Mouse (Mus musculus) lung, embryonic 15.5 days (tissue): ENCODE data around the gene Theg. TPM values are rescaled to one million over a fixed set of nuclear protein-coding genes. Genes with fewer than 3 reads are reported as not detected.

ENCODE experiments used
- ATAC-seq: fragments of 200-750 bp; cut with Nextera tagmentation; 2 replicates; pipeline ENCODE4 v1.8.0; 2017; ENCODE audit warnings: moderate number of reproducible peaks, borderline replicate concordance; ENCODE audit not compliant: low FRiP score, low TSS enrichment; ENCODE audit errors: extremely low read depth
- H3K27ac ChIP-seq: fragments of 300-500 bp; sonication (generic); 2 replicates; pipeline ENCODE4 v1.5.1; 2015; ENCODE audit warnings: moderate library complexity, mild to moderate bottlenecking, inconsistent platforms
- H3K27me3 ChIP-seq: fragments of 300-500 bp; sonication (generic); 2 replicates; pipeline ENCODE4 v1.6.1; 2015; ENCODE audit warnings: inconsistent platforms
- H3K36me3 ChIP-seq: fragments of 300-500 bp; sonication (generic); 2 replicates; pipeline ENCODE4 v1.6.1; 2015; ENCODE audit warnings: inconsistent platforms
- H3K4me1 ChIP-seq: fragments of 300-500 bp; sonication (generic); 2 replicates; pipeline ENCODE4 v1.6.1; 2015; ENCODE audit warnings: inconsistent platforms
- H3K4me2 ChIP-seq: fragments of 300-500 bp; sonication (generic); 2 replicates; pipeline ENCODE4 v1.6.1; 2015; ENCODE audit warnings: inconsistent platforms, mild to moderate bottlenecking, moderate library complexity
- H3K4me3 ChIP-seq: fragments of 300-500 bp; sonication (generic); 2 replicates; pipeline ENCODE4 v1.5.1; 2015; ENCODE audit warnings: mild to moderate bottlenecking, inconsistent platforms
- H3K9ac ChIP-seq: fragments of 300-500 bp; sonication (generic); 2 replicates; pipeline ENCODE4 v1.6.1; 2015; ENCODE audit warnings: inconsistent platforms
- H3K9me3 ChIP-seq: fragments of 300-500 bp; sonication (generic); 2 replicates; pipeline ENCODE4 v1.6.1; 2016; ENCODE audit warnings: inconsistent platforms
- WGBS: fragments of 180-500 bp; shearing (Covaris S2); methylation state at CpG from one replicate; pipeline ENCODE4 v1.1.7; 2015; 5-methylcytosine and 5-hydroxymethylcytosine counted together
- polyA plus RNA-seq: library from polyadenylated mRNA; unstranded; fragments of >200 nt; fragmentation: Nextera tagmentation; extraction: Ambion mirVana; gene quantifications from 2 replicates; pipeline ENCODE4 v1.2.1, GENCODE M21; 2015

Theg gene
- polyA plus RNA-seq, 1 experiment from 2014 or later: not detected

GRCm38 (mm10) chr10:79612192-79613135, 25.3 kb upstream of the Theg start:
- Histone ChIP-seq H3K36me3 (no peaks in the 10 kb centered on the region), H3K9ac (no peak overlapping the region), H3K9me3 (no peaks in the 10 kb centered on the region), H3K27ac (no peak overlapping the region), H3K4me1 (peaks cover 23% of the 10 kb centered on the region), H3K27me3 (peaks cover 36% of the 10 kb centered on the region), H3K4me2 (peak overlapping the region; percentile 93), H3K4me3 (0 out of 2 replicates have a peak overlapping the region, but pooled peaks have one; percentile 4)
- no peak for ATAC-seq
- WGBS: 8% methylated on average over 48 of the region's 51 CpGs

- H3K27ac ChIP-seq: no peak overlapping the region
- H3K36me3 ChIP-seq: no peaks in the 10 kb centered on the region
- no peaks in the 10 kb centered on the region for H3K9me3 ChIP-seq
- WGBS: 21% methylated on average over 5 of the region's 5 CpGs
- no peak overlapping the region for H3K9ac ChIP-seq
- no peak overlapping the region for H3K4me3 ChIP-seq
- no peak overlapping the region for H3K4me2 ChIP-seq
- peaks cover 36% of the 10 kb centered on the region for H3K27me3 ChIP-seq
- no peak for ATAC-seq
- peaks cover 23% of the 10 kb centered on the region for H3K4me1 ChIP-seq
These were observed 24.2 kb upstream of the Theg start for GRCm38 (mm10) chr10:79611296-79611695.

- Histone ChIP-seq H3K9me3 (no peaks in the 10 kb centered on the region), H3K27me3 (peaks cover 36% of the 10 kb centered on the region), H3K4me3 (no peak overlapping the region), H3K4me1 (peaks cover 23% of the 10 kb centered on the region), H3K36me3 (no peaks in the 10 kb centered on the region), H3K4me2 (no peak overlapping the region), H3K9ac (no peak overlapping the region), H3K27ac (no peak overlapping the region)
- WGBS: 62% methylated on average over 3 of the region's 3 CpGs
- no peak for ATAC-seq
These were observed 22.1 kb upstream of the Theg start for GRCm38 (mm10) chr10:79609276-79609675.

GRCm38 (mm10) chr10:79607892-79608291, 20.8 kb upstream of the Theg start:
- Histone ChIP-seq H3K9me3 (no peaks in the 10 kb centered on the region), H3K4me2 (no peak overlapping the region), H3K9ac (no peak overlapping the region), H3K4me3 (no peak overlapping the region), H3K36me3 (no peaks in the 10 kb centered on the region), H3K27ac (no peak overlapping the region), H3K27me3 (peaks cover 25% of the 10 kb centered on the region), H3K4me1 (peaks cover 12% of the 10 kb centered on the region)
- WGBS: 39% methylated on average over 2 of the region's 2 CpGs
- no peak; the same call in 1 of the 2 replicates for ATAC-seq

- no peak for ATAC-seq
- H3K27ac ChIP-seq: no peak overlapping the region
- H3K36me3 ChIP-seq: no peaks in the 10 kb centered on the region
- H3K4me1 ChIP-seq: no peaks in the 10 kb centered on the region
- no peaks in the 10 kb centered on the region for H3K9me3 ChIP-seq
- 56% methylated on average over 4 of the region's 4 CpGs for WGBS
- H3K4me3 ChIP-seq: no peak overlapping the region
- no peak overlapping the region for H3K9ac ChIP-seq
- peaks cover 12% of the 10 kb centered on the region for H3K27me3 ChIP-seq
- no peak overlapping the region for H3K4me2 ChIP-seq
These were observed 19.4 kb upstream of the Theg start for GRCm38 (mm10) chr10:79606537-79606936.

GRCm38 (mm10) chr10:79597936-79598230, 10.8 kb upstream of the Theg start:
- Histone ChIP-seq H3K9me3 (no peaks in the 10 kb centered on the region), H3K4me3 (no peak overlapping the region), H3K27me3 (peaks cover 22% of the 10 kb centered on the region; the same call in 1 of the 2 replicates), H3K36me3 (no peaks in the 10 kb centered on the region), H3K4me1 (no peaks in the 10 kb centered on the region), H3K9ac (no peak overlapping the region), H3K4me2 (no peak overlapping the region), H3K27ac (no peak overlapping the region)
- ATAC-seq: no peak
- WGBS: 70% methylated on average over 4 of the region's 4 CpGs

DNA sequence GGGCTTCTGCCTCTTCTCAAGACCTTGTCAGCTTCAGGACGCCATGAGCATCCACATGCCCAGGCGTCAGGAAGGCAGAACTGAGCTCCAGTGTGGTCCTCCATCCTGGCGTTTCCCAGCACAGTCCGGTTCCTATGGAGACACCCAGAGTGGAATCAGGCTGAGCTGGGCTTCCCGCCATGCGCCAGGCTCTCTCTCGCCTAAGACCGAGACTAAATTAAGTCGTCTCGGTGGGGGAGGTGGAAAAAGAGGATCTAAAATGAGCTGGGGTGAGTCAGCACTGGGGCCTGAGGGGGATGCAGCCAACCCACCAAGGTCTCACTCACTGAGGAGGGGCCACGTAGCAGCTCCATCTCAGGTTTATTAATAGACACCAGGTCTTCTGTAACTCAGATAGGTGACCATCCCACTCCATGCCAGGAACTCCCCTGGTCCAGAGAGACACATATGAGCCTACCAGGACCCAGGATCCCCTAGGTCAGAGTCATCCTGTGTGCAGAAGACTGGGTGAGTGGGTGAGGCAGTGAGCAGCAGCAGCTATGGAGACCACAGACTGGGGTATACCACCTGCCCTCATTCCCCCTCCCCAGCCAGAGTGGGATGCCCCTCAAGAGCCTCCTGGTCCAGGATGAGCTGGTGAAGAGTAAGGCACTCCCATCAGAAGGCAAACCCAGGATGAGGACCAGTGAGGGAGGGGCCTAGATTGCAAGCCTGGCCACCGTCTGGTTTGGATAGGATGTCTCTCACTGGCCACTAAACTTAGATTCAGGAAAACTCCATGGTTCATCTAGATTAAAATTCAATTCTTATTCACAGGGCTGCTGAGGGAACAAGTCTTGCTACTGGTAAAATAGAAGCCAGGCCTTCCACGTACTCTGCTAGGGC, 10.2 kb upstream of the Theg start:
- Histone ChIP-seq H3K36me3 (no peaks in the 10 kb centered on the region), H3K4me2 (no peak overlapping the region), H3K4me3 (no peak overlapping the region), H3K9me3 (no peaks in the 10 kb centered on the region), H3K27me3 (peaks cover 22% of the 10 kb centered on the region; the same call in 1 of the 2 replicates), H3K4me1 (no peaks in the 10 kb centered on the region), H3K9ac (no peak overlapping the region), H3K27ac (no peak overlapping the region)
- 33% methylated on average over 13 of the region's 13 CpGs for WGBS
- no peak for ATAC-seq

GRCm38 (mm10) chr10:79595590-79595929, 8.4 kb upstream of the Theg start:
- Histone ChIP-seq H3K9ac (no peak overlapping the region), H3K36me3 (no peaks in the 10 kb centered on the region), H3K27ac (no peak overlapping the region), H3K4me3 (no peak overlapping the region), H3K4me2 (no peak overlapping the region), H3K4me1 (no peaks in the 10 kb centered on the region), H3K9me3 (no peaks in the 10 kb centered on the region), H3K27me3 (peaks cover 22% of the 10 kb centered on the region; the same call in 1 of the 2 replicates)
- no peak for ATAC-seq
- 51% methylated on average over 8 of the region's 8 CpGs for WGBS

- no peak overlapping the region for H3K4me3 ChIP-seq
- 15% methylated on average over 17 of the region's 17 CpGs for WGBS
- H3K36me3 ChIP-seq: no peaks in the 10 kb centered on the region
- no peak for ATAC-seq
- no peak overlapping the region for H3K4me2 ChIP-seq
- no peak overlapping the region for H3K27ac ChIP-seq
- H3K27me3 ChIP-seq: peaks cover 22% of the 10 kb centered on the region; the same call in 1 of the 2 replicates
- H3K9ac ChIP-seq: no peak overlapping the region
- H3K9me3 ChIP-seq: no peaks in the 10 kb centered on the region
- H3K4me1 ChIP-seq: no peaks in the 10 kb centered on the region
These were observed 7.9 kb upstream of the Theg start for GRCm38 (mm10) chr10:79594872-79595589.

DNA sequence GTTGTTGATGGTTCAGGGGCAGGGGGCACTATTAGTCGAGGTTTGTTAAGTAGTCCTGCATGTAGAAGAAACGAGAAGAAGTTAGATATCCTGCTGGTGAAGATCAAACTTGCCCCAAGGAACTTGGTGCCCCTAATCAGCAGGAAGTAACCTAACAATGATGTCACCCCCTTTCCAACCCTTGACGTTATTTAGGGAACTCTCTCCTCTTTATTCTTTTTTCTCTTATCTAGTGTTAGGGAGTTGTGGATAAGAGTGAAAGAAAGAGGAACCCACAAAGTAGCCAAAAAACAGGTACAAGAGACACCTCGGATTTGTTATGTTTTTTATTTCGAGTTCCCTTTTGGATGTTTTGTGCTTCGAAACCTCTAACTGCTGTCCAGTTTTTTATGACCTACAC, 7.0 kb upstream of the Theg start:
- peaks cover 22% of the 10 kb centered on the region; the same call in 1 of the 2 replicates for H3K27me3 ChIP-seq
- H3K27ac ChIP-seq: no peak overlapping the region
- H3K4me1 ChIP-seq: no peaks in the 10 kb centered on the region
- no peak overlapping the region for H3K9ac ChIP-seq
- 46% methylated on average over 6 of the region's 6 CpGs for WGBS
- H3K36me3 ChIP-seq: no peaks in the 10 kb centered on the region
- no peak for ATAC-seq
- no peaks in the 10 kb centered on the region for H3K9me3 ChIP-seq
- no peak overlapping the region for H3K4me3 ChIP-seq
- no peak overlapping the region for H3K4me2 ChIP-seq

DNA sequence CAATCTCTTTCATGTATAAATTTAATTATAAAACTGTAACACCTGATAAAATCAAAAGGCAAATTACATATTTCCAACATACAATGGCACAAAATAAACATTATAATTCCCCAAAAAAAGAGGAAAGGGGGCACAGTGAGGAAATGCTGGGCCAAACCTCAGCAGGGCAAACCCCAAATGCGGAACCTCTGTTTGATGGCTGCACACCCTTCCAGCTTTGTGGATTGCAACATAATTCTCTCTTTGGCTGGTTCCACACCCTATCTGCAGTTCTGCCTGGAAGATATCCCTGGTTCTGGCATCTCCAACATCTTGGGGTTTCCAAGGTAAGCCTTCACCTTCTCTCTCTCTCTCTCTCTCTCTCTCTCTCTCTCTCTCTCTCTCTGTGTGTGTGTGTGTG, 3.6 kb upstream of the Theg start:
- ATAC-seq: no peak
- H3K27me3 ChIP-seq: peaks cover 18% of the 10 kb centered on the region; the same call in 1 of the 2 replicates
- H3K36me3 ChIP-seq: no peaks in the 10 kb centered on the region
- no peaks in the 10 kb centered on the region for H3K4me1 ChIP-seq
- H3K9ac ChIP-seq: no peak overlapping the region
- no peaks in the 10 kb centered on the region for H3K9me3 ChIP-seq
- no peak overlapping the region for H3K4me2 ChIP-seq
- 92% methylated on average over 1 of the region's 1 CpGs for WGBS
- no peak overlapping the region for H3K27ac ChIP-seq
- H3K4me3 ChIP-seq: no peak overlapping the region
